Mouse (Mus musculus) heart, embryonic 11.5 days (tissue): ENCODE measurements around the gene Ror1. TPM values are rescaled to one million over a fixed set of nuclear protein-coding genes. Genes with fewer than 3 reads are reported as not detected.
A peak's percentile ranks its signal among the peaks of the same experiment; 100 is the strongest.

Experiments
- ATAC-seq: fragments of 200-750 bp; cut with Nextera tagmentation; replicated peaks from 2 replicates; pipeline ENCODE4 v1.8.0; 2017; ENCODE audit warnings: moderate library complexity; ENCODE audit not compliant: insufficient number of reproducible peaks, low FRiP score, low TSS enrichment
- H3K27ac ChIP-seq: fragments of 300-500 bp; sonication (generic); 2 replicates; pipeline ENCODE4 v1.5.1; 2014; ENCODE audit warnings: mild to moderate bottlenecking, low read depth, low read length
- H3K27me3 ChIP-seq: fragments of 300-500 bp; sonication (generic); 2 replicates; pipeline ENCODE4 v1.6.1; 2014; ENCODE audit warnings: mild to moderate bottlenecking, low read length, mixed read lengths; ENCODE audit not compliant: control insufficient read depth, insufficient read depth
- H3K36me3 ChIP-seq: fragments of 300-500 bp; sonication (generic); 2 replicates; pipeline ENCODE4 v1.6.1; 2014; ENCODE audit warnings: mild to moderate bottlenecking, low read length, moderate library complexity, mixed read lengths; ENCODE audit not compliant: control insufficient read depth, insufficient read depth
- H3K4me1 ChIP-seq: fragments of 300-500 bp; sonication (generic); 2 replicates; pipeline ENCODE4 v1.6.1; 2014; ENCODE audit warnings: low read length; ENCODE audit not compliant: control insufficient read depth, insufficient read depth
- H3K4me2 ChIP-seq: fragments of 300-500 bp; sonication (generic); 2 replicates; pipeline ENCODE4 v1.6.1; 2014; ENCODE audit warnings: mild to moderate bottlenecking, moderate library complexity
- H3K4me3 ChIP-seq: fragments of 300-500 bp; sonication (generic); 2 replicates; pipeline ENCODE4 v1.5.1; 2014; ENCODE audit warnings: low read depth, low read length
- H3K9ac ChIP-seq: fragments of 300-500 bp; sonication (generic); 2 replicates; pipeline ENCODE4 v1.6.1; 2014; ENCODE audit warnings: mild to moderate bottlenecking, low read depth, low read length, moderate library complexity
- H3K9me3 ChIP-seq: fragments of 300-500 bp; sonication (generic); replicated peaks from 2 replicates; pipeline ENCODE4 v1.6.1; 2016; ENCODE audit warnings: low read length; ENCODE audit not compliant: control insufficient read depth
- WGBS: fragments of 180-500 bp; shearing (Covaris S2); extraction: QIAGEN DNeasy Blood & Tissue Kit; methylation state at CpG from one replicate; pipeline ENCODE4 v1.1.7; 2014; ENCODE audit not compliant: insufficient replicate concordance; 5-methylcytosine and 5-hydroxymethylcytosine counted together
- polyA plus RNA-seq: library from polyadenylated mRNA; unstranded; fragments of >200 nt; fragmentation: Nextera tagmentation; extraction: Ambion mirVana; gene quantifications from 2 replicates; pipeline ENCODE4 v1.2.1, GENCODE M21; 2014

Gene Ror1
- polyA plus RNA-seq, 1 experiment from 2014 or later, result 7.3 TPM

DNA sequence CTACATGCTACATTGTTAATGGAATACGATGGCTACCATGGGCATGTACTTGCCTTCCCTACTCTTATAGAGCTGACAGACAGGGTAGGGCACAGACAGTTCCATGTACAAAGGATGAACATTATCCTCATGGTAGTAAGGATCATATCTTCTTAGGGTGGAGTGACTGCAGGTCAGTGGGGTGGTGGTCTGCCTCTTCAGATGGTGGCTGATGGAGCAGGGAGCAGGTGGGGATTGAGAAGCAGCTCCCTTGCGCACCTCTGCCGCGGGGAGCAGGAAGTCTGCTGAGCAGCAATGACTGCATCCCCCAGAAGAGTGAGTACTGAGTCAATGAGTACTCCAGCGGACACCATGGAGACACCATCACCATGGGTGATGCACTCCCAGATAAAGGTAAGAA is 37.0 kb upstream of the Ror1 start:
- H3K27ac ChIP-seq, result no peak overlapping the region
- 91% methylated on average over 5 of the region's 5 CpGs for WGBS
- H3K36me3 ChIP-seq, result no peaks in the 10 kb centered on the region
- H3K4me1 ChIP-seq, result no peaks in the 10 kb centered on the region
- ATAC-seq, result no peak
- H3K4me2 ChIP-seq, result no peak overlapping the region
- H3K9ac ChIP-seq, result no peak overlapping the region
- no peaks in the 10 kb centered on the region for H3K27me3 ChIP-seq
- H3K9me3 ChIP-seq, result no peaks in the 10 kb centered on the region
- no peak overlapping the region for H3K4me3 ChIP-seq

DNA sequence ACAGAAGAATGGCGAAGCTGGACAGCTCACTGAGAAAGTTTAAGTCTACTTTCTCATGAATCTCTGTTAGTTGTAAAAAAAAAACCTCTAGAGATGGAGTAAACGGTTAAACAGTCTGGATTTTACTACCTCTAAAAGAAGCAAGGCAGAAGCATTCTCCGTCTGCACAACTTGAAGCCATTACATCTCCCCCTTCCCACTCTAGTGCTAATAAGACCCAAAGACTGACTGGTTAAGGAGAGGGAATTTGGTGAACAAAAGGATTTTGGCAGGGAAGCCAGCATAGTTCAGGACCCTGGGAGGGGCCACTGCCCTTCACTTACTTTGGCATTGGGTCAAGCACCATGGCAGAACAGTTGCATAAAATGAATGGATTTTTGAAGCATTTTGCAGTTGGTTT is 35.8 kb upstream of the Ror1 start:
- H3K27ac ChIP-seq, result no peak overlapping the region
- no peak overlapping the region for H3K9ac ChIP-seq
- no peak for ATAC-seq
- no peaks in the 10 kb centered on the region for H3K9me3 ChIP-seq
- H3K4me2 ChIP-seq, result no peak overlapping the region
- peaks cover 3% of the 10 kb centered on the region for H3K4me1 ChIP-seq
- 78% methylated on average over 3 of the region's 3 CpGs for WGBS
- no peaks in the 10 kb centered on the region for H3K27me3 ChIP-seq
- no peak overlapping the region for H3K4me3 ChIP-seq
- H3K36me3 ChIP-seq, result no peaks in the 10 kb centered on the region

DNA sequence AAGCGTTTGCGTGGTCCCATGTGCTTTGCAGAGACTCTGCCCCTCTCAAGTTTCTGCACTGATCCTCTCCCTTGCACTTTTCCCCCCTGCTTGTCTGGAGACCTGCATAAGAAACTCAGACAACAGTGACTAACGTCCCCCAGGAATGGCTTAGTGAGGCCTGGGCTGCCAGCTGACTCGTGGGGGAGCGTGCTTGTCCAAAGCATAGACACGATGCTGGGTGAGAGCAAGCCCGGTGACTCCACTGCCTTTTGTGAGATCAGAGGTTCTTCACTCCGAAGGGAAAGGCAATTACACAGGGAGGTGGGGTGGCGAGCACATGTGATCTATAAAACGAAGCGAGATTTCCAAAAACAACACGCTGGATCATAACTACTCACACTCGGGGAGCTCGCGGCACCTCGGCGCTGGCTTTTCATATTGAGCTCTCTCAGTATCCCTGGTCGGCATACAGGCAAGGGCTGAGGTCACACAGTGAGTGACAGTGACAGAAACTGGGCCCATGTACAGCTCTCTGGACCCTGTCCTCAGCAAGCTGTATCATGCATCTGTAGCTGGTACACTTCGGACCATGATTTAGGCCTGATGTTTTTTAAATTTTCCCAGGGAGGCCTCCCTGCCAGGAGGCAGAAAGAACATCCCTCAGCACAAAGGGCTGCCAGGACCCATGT is 34.1 kb upstream of the Ror1 start:
- H3K4me1 ChIP-seq, result peaks cover 3% of the 10 kb centered on the region
- H3K27ac ChIP-seq, result no peak overlapping the region
- no peak for ATAC-seq
- no peaks in the 10 kb centered on the region for H3K36me3 ChIP-seq
- H3K4me2 ChIP-seq, result no peak overlapping the region
- peaks cover 5% of the 10 kb centered on the region; the same call in 1 of the 2 replicates for H3K27me3 ChIP-seq
- no peak overlapping the region for H3K4me3 ChIP-seq
- WGBS, result 69% methylated on average over 19 of the region's 19 CpGs
- no peak overlapping the region for H3K9ac ChIP-seq
- no peaks in the 10 kb centered on the region for H3K9me3 ChIP-seq

DNA sequence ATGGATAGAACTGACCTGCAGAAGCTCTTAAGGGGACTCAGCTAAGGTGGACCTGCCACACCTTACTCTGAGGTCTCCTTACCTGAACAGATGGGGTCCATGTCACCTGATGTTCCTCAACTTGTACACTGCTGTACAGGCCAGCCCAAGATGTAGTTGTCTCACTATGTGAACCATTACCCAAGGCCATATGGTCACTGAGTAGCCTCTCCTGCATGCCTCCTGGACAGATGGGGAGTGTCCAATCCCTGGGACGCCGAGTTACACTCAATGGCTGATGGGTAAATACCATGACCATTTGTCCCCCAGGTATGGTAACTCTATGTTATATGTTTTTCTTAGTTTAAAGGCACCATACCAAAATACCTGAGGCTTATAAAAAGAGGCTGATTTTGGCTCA is 29.9 kb upstream of the Ror1 start:
- Histone ChIP-seq H3K36me3 (no peaks in the 10 kb centered on the region), H3K27ac (no peak overlapping the region), H3K4me1 (peaks cover 3% of the 10 kb centered on the region), H3K9ac (no peak overlapping the region), H3K9me3 (no peaks in the 10 kb centered on the region), H3K27me3 (peaks cover 5% of the 10 kb centered on the region; the same call in 1 of the 2 replicates), H3K4me2 (no peak overlapping the region), H3K4me3 (no peak overlapping the region)
- no peak for ATAC-seq
- 84% methylated on average over 2 of the region's 2 CpGs for WGBS

DNA sequence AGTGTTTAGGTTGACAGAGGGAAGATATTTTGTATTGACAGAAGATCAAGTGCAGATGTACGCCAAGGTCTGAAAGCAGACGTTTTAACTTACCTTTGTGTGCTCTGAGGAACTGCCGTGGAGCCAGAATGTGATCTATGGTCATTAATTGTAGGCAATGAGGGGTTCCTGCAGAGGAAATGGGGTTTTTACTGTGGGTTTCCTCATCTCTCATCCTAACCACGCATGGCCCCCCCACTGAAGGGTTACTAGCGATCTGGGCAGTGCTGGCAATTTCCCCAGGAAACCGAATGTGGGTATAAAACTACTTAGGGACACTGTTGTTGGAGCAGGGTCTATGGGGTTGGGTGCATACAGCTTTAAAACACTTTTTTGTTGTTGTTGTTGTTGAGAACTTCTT is 25.5 kb upstream of the Ror1 start:
- H3K9me3 ChIP-seq, result no peaks in the 10 kb centered on the region
- WGBS, result 62% methylated on average over 6 of the region's 6 CpGs

DNA sequence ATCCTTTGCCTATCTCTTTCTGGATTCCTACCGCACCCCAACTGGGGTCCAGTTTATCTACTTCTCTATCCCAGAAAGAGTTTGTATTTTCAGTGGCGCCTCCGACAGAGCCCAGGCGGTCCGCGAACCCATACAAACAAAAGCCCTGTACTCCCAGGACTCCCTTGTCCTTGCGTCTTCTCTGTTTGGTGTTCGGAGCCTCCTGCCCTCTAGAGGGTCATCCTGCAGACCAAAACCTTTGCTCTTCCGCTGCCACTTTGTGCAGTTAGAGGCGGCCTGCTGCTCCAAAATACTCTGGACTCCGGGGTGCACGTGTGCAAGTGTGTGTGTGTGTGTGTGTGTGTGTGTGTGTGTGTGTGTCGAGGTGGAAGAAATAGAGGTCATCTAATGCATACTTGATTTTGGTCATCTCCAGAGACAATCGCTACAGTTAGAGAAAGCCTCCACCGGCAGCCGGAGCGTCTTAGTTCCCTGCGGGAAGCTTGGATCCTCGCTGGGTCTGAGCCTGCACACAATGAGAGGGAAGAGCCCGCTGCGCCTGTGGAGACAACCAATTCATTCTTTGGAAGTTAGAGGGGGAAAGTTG is 1.1 kb downstream of the Ror1 start:
- Histone ChIP-seq H3K4me2 (peak overlapping the region; percentile 66), H3K4me1 (no peaks in the 10 kb centered on the region; the same call in 1 of the 2 replicates), H3K27ac (no peak overlapping the region), H3K9ac (peak overlapping the region; percentile 80), H3K4me3 (peak overlapping the region; percentile 63), H3K27me3 (peaks cover 4% of the 10 kb centered on the region; the same call in 1 of the 2 replicates), H3K36me3 (no peaks in the 10 kb centered on the region), H3K9me3 (no peaks in the 10 kb centered on the region)
- no peak for ATAC-seq
- WGBS, result 2% methylated on average over 21 of the region's 21 CpGs

More for the DNA sequence above, 25.5 kb upstream of the Ror1 start:
- Histone ChIP-seq H3K4me2 (no peak overlapping the region), H3K9ac (no peak overlapping the region), H3K27ac (no peak overlapping the region), H3K36me3 (no peaks in the 10 kb centered on the region), H3K4me1 (no peaks in the 10 kb centered on the region), H3K4me3 (no peak overlapping the region), H3K27me3 (peaks cover 5% of the 10 kb centered on the region; the same call in 1 of the 2 replicates)
- ATAC-seq, result no peak

DNA sequence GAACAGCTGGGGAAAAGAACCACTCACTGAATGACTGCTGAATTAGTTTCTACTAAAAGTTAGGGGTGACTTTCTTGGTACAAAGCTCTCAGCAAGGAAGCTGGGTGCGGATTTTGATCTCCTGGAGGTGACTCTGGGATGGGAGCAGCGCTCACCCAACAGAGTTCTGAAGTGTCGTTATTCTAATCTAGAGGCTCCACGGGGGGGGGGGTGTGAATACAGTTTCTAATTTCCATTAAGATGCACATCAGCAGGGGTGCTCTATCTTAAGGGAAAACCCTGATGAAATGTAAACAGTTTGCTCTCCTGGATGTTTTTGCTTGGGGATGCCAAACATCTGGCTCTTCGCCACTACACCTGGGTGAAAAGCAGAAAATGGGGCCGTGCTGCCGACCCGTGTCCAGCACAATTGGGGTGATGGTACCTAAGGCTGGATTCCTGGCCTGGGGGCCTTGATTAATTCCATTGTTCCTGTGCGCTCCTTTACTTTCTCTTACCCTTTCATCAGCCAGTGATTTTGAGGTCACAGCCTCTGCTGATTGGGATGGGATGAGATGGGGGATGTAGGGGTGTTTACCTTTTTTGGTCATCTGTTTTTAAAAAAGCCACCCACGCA is 1.9 kb downstream of the Ror1 start:
- no peaks in the 10 kb centered on the region for H3K36me3 ChIP-seq
- 16% methylated on average over 10 of the region's 10 CpGs for whole genome bisulfite sequencing
- H3K27ac ChIP-seq, result no peak overlapping the region
- peaks cover 2% of the 10 kb centered on the region; the same call in 1 of the 2 replicates for H3K4me1 ChIP-seq
- no peak for ATAC-seq
- H3K27me3 ChIP-seq, result peaks cover 4% of the 10 kb centered on the region; the same call in 1 of the 2 replicates
- no peaks in the 10 kb centered on the region for H3K9me3 ChIP-seq
- H3K9ac ChIP-seq, result peak overlapping the region; percentile 80
- peak overlapping the region; percentile 66 for H3K4me2 ChIP-seq
- peak overlapping the region; percentile 63 for H3K4me3 ChIP-seq

DNA sequence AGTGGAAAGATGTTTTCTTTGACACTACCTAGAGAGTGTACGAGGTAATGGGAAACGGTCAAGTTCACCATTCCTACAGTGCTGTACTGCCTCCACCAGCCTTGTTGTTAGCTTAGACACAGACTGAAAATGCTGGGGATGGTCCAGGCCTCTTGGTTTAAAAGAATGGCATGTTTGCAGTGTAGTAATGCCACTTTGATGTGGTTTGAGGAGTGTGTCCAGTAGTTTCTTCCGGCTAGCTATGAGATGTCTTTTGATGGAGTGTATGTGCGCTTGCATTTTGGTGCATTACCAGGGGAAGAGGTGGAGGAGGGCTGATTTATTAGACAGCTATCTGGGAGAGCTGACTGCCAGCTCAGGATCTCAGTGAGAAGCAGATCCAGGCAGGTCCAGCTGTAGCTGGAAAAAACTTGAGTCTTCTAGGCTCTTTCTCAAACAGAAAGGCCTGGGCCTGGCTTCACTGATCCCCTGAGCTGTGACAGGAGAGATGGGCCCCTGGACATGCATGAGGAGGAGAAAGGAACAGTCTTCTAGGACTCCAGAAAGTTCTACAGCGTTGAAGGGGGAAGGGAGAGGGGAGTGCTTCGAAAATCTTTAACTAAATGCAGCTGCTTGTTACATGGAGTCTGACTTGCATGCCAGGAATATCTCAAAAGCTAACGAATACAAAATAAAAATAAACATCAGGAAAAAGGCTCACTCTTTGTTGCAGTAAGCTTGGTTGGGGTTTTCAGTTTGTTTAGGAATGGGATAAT is 5.7 kb downstream of the Ror1 start:
- H3K27ac ChIP-seq, result no peak overlapping the region
- H3K9ac ChIP-seq, result no peak overlapping the region
- H3K4me2 ChIP-seq, result no peak overlapping the region
- H3K9me3 ChIP-seq, result no peaks in the 10 kb centered on the region
- peaks cover 7% of the 10 kb centered on the region; the same call in 1 of the 2 replicates for H3K4me1 ChIP-seq
- 62% methylated on average over 7 of the region's 7 CpGs for WGBS
- ATAC-seq, result no peak
- no peaks in the 10 kb centered on the region for H3K36me3 ChIP-seq
- H3K27me3 ChIP-seq, result peaks cover 2% of the 10 kb centered on the region
- no peak overlapping the region for H3K4me3 ChIP-seq
